Mouse (Mus musculus) retina, postnatal 1 day (tissue): ENCODE measurements at regions not wholly inside any gene's neighbourhood (a gene's known extent, or its start where the extent isn't known, plus 50 kb on each side); places are given as distances from the start of the nearest gene placed in this dataset.

Experiments used
- DNase-seq: peaks from one replicate; pipeline ENCODE4 v3.0.0-alpha.2; 2012

DNA sequence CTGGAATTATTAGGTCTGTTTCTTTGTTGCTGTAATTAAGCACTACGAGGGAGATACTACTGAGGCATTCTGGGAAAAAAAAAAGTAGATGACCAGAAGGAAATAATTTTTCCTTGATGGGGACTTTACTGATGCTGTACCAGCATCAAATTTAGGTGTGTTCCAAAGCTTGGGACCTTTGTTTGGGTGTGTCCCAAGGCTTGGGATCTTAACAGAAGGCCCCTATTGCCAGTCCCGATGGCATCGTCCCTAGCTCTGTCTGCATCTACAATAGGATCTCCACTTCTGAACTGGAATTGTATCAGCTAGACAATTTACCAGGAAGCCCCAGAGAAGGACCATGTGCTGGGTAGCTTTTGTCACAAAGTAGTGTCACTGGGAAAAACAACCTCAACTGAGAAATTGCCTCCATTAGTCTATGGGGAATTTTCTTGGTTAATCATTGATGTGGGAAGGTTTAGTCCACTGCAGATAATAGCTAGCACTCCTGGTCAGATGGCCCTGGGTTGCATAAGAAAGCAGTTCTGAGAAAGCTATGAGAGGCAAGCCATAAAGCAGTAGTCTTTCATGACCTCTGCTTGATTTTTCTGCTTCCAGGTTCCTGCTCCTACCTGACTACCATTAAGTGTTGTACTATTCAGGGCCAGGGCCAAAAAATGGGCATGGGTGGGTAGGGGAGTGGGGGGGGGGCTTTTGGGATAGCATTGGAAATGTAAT, 392.7 kb downstream of the Igsf11 start:
- DNase-seq: no peak

DNA sequence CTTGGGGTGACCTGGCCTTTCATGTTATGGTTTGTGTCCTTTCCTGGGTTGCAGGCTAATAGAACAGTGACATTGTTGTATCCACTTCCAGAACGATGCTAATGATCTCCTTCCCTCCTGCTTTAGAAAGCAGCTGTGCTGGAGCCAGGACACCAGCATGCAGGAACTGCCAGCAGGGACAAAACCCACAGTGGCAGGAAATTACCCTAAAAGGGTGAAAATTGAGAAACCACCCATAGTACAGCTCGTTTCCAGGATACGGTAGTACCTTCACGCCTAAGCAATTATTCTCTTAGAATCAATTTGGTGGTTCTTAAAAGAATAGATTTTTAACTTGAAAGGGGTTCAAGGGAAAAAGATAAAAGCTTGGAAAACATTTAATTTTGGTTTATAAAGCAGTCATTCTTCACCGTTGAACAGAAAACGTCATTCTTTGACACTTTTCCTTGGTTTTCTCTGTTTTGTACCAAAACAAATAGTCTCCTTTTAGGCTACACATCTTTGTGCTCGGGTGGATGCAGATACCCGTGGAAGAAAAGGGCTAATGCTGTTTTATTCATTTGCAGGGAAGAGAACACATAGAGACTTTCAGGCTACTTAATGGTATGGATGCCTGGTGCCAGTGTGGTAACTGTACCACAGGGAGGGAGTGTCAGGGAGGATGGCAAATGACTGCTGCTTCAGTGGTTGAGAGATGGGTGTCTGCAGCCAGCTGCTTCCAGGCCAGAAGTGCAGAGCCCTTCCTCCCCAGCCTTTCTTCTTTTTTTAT, 394.5 kb downstream of the Igsf11 start:
- DNase-seq: no peak

DNA sequence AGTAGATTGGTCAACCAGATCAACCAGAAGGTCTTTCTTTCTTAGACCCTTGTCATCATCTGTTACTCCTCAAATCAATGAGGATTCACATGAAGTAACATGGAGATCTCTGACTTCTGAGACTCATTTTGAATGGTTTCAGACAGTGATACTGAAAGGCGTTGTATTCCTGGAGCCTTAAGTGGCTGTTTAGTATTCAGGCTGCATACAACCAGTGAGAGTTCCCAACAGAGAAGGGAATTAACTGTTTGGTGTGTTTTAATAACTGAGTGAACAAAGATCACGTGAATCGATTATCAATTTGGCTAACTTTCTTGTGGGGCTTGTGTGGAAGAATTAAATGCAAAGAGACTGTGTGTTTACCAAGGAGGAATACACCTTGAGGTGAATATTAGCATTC, 406.4 kb downstream of the Igsf11 start:
- no peak for DNase-seq

- peak; percentile 66 for DNase-seq
Observed at GRCm38 (mm10) chr16:39302902-39303361, 410.5 kb downstream of the Igsf11 start.

DNA sequence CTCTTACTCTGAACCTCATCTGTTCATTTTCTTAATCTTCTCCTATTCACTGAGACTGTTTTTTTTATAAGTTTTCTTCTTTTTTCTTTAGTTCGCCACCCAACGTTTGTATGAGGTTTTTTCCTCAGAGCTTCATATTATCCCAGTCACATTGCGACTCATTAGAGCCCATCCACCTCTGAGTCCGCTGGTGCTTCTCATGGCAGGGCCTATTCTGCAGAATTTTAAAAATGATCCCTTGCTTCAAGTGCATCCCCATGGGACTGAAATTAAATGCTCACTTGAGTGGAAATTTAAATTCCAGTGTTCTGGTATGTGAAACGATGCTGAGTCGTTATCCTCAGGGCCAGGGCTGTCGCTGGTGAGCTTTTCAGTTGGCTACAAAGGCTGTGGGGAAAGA, 410.9 kb downstream of the Igsf11 start:
- no peak for DNase-seq

DNA sequence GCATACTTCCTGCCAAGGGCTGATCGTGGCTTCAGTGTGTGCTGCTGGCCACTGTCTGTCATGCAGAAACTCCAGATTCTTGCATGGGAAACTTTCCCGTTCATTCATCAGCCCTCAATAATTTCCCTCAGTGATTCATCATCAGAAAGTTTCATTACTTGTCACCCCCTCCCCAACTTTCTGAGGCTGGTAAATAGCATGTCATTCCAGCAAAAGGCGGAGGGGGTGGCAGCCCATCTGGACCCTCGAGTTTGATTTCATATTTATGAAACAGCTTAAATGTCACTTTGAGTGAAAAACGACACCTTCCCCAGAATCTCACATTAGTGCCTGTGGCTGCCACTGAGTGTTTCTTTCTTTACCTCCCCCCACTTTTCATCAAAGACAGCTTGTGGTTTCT, 415.5 kb downstream of the Igsf11 start:
- no peak for DNase-seq

DNA sequence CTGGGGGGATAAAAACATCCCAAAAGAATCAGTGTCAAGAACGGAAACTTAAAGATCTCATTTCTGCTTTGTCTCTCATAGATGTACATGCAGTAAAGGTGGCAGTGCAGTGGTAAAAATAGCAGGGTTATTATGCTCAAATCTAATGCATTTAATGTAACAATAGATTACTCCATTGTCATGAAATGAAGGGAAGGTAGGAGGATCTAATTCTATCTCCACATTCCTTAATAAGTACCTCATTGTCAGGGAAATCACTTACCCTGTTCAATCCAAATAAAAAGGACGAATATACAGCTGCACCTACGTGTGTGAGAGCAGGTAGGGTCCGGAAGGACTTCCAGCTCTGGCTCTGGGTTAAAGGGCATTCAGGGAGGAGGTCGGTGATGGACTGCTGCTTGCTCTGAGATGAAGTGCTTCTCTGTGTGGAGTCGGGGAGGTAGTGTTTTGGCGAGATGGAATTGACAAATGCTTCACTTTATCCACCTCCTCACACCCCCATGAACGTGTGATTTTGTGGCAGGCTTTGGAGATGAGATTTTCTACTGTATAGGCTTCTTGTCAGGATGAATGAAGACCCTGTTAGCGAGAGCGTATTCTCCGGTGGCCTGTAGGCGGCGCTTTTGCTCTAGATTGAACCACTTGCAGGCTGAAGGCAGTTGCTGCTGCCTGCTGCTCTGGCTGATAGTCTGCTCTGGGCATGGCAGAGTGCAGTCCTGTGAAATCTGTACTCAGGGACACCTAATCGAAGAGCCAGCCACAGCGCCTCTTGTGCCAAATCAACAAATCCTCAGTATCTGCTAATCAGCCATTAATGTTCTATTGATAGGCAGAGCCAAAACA, 424.5 kb downstream of the Igsf11 start:
- peak; percentile 85 for DNase-seq

DNA sequence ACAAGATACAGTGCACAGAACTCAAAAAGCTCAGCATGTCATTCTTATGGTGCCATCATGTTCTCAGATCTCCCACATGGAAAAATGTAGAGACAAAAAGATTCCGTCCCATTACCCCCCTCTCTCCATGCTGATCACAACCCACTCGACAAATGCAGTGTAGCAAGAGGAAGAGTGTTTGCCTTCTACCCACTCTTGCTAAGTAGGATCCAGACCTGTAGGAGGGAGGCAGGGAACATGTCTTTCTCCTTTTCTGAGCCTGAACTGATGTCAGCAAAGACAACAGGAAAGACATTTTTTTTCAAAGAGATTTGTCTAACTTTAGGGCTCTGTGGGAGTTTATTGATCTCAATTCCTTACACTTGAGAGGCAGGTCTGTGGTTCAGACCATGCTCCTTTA, 433.2 kb downstream of the Igsf11 start:
- no peak for DNase-seq

GRCm38 (mm10) chr16:39363657-39364056, 471.2 kb downstream of the Igsf11 start:
- no peak for DNase-seq

- no peak for DNase-seq
Observed at GRCm38 (mm10) chr16:39368276-39368675, 475.8 kb downstream of the Igsf11 start.

GRCm38 (mm10) chr16:39374616-39375015, 482.1 kb downstream of the Igsf11 start:
- no peak for DNase-seq

DNA sequence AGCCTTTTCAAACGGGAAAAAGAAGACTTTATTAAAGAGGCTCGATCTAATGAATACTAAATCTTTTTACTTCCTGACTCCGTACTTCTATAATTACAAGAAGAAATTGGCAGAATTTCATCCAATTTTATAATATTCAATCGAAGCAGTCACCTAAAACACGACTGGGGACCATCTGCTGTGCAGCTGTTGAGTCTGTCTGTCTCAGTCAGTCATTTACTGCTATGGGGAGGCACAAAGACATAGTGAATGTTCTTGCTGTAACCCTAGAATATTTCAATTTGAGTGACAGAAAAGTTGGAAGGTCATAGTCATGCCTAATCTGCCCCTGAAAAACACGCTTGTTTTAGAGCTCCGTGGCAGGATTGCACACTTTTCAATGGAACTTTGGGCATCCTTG, 487.5 kb downstream of the Igsf11 start:
- no peak for DNase-seq

DNA sequence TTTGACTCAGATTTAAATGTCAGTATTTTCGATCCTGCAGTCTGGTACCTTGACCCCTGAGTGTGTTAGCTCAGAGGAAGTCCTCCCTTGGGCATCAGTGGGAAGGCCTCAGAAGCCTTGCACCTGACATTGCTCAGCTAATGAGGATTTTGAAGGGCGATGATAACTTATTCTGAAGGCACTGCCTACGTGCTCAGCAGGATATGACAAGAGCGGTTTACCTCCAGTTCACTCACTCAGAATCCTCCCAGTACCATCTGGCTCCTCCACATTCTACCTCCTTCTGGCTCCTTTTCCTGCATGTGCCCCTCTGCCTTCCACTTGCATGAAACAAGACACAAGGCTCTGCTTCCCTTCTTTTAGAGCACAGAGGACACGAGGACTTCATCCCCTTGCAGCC, 497.5 kb downstream of the Igsf11 start:
- peak; percentile 59 for DNase-seq

DNA sequence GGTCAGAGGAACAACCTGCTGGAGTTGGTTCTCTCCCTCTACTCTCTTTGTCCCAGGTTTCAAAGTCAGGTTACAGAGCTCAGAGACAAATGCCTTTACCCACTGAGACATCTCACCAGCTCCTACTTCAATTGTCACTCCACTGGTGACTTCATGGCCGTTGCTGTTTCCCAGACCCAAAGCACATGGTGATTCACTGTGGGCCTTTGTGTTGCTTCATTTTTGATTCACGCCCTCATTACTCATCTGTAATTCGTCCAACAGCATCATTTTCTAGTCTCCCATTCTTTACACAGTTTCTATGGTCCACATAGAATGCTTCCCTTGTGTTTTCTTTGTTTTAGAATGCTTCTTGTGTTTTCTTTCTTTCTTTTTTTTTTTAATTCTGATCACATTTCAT, 498.2 kb downstream of the Igsf11 start:
- no peak for DNase-seq

GRCm38 (mm10) chr16:39402101-39402749, 509.8 kb downstream of the Igsf11 start:
- peak; percentile 85 for DNase-seq

- no peak for DNase-seq
Observed at GRCm38 (mm10) chr16:39431581-39431980, 539.1 kb downstream of the Igsf11 start.

DNA sequence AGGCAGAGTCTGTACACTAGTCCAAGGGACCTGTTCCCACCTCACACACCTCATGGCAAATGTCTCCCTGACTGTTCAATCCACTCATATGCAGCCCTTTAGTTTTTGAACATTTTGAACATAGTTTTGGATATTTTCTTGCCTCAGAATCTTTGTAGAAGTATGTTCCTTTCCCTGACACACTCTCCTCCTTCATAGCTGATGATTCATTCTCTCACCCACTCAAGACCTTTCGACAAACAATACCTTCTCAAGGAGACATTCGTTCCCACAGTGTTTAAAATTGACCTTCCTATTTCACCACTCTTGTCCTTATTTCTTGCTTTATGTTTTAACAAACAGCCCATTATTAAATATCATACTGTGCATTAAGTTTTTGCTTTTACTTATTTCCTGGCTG, 538.4 kb upstream of the Lsamp start:
- DNase-seq: no peak

- DNase-seq: no peak
Observed at GRCm38 (mm10) chr16:39453400-39454138, 530.6 kb upstream of the Lsamp start.
